Mouse (Mus musculus): ENCODE results near the gene Ssxb10. TPM values are rescaled to one million over a fixed set of nuclear protein-coding genes. Genes with fewer than 3 reads are reported as not detected.
A peak's percentile ranks its signal among the peaks of the same experiment; 100 is the strongest.
"Not testable (repeated sequence)": the region's sequence is repeated elsewhere in the genome, so short reads cannot be mapped to it uniquely, and the experiment has no call there.

The Ssxb10 gene
- polyA plus RNA-seq (2015; fragmentation: Nextera tagmentation; extraction: Ambion mirVana) = not detected in 2 replicates

DNA sequence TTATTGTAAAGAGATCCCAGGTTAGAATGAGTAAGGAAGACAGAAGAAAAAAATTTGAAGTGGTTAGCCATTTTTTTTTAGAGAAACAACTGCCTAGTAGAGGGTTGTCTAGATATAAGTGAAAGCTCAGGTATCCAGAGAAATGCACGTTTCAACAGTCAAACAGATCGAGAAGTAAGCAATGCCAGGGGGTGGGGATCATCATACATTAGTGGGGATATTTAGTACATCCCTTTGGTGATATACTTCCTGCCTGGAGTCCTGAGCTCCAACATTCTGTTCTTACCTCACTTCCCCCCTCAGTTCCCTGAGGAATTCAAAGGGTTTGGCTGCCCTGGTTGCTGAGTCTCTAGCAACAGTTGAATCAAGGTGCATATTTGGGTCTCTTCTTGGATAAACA lies at the start of gene Ssxb10:
Gene Ssxb10, plus strand, starts transcription at position 301 of the 400 bp plus-strand sequence.
- Histone ChIP-seq H3K4me3 (ENCODE audit: low read length) (no peak within 1 kb of the TSS), H3K4me1 (replicated peaks; ENCODE audit: control insufficient read depth, insufficient read depth, low read length) (no peaks in the 10 kb centered on the region), H3K27me3 (ENCODE audit: control insufficient read depth, insufficient read depth, low read depth, low read length) (no peaks in the 10 kb centered on the region), H3K9me3 (ENCODE audit: control insufficient read depth, low read length) (peaks cover 10% of the 10 kb centered on the region), H3K4me2 (ENCODE audit: low read depth, low read length) (no peak within 1 kb of the TSS), H3K27ac (ENCODE audit: low read length) (no peak within 1 kb of the TSS), H3K36me3 (ENCODE audit: control insufficient read depth, insufficient read depth, low read length) (no peaks in the 10 kb centered on the region), H3K9ac (ENCODE audit: low read length) (no peak within 1 kb of the TSS)
- ATAC-seq (ENCODE audit: low read depth) = no peak
- 64% methylated on average over 2 of the region's 2 CpGs for WGBS

GRCm38 (mm10) chrX:8288621-8289020 lies 38.6 kb upstream of the Ssxb10 start:
- Histone ChIP-seq H3K27ac (ENCODE audit: low read length) (no peak overlapping the region), H3K4me2 (ENCODE audit: low read depth, low read length) (no peak overlapping the region), H3K9ac (ENCODE audit: low read length) (no peak overlapping the region), H3K36me3 (ENCODE audit: control insufficient read depth, insufficient read depth, low read length) (no peaks in the 10 kb centered on the region), H3K9me3 (ENCODE audit: control insufficient read depth, low read length) (no peaks in the 10 kb centered on the region), H3K4me3 (ENCODE audit: low read length) (no peak overlapping the region), H3K27me3 (ENCODE audit: control insufficient read depth, insufficient read depth, low read depth, low read length) (no peaks in the 10 kb centered on the region), H3K4me1 (replicated peaks; ENCODE audit: control insufficient read depth, insufficient read depth, low read length) (no peaks in the 10 kb centered on the region)
- no peak for ATAC-seq (ENCODE audit: low read depth)
- 72% methylated on average over 5 of the region's 5 CpGs for WGBS

DNA sequence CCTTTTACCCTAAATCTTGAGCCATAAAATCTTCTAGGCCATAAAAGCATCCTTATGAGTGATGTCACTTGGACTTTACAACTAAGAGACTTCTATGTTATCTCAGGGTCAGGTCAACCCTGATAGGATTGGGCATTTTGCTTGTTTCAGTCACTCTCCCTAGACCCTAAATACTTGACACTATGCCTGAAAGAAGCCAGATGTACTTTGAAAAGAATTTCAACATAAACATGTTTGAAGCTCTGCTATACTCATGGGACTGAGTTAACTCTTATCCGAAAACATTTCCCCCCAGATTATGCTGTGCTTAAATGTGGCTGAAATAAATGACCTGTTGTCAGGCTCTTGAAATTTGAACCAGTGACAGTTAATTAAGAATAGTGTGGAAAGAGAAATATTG lies 17.9 kb upstream of the Ssxb10 start:
- Histone ChIP-seq H3K4me2 (ENCODE audit: low read depth, low read length) (no peak overlapping the region), H3K4me3 (ENCODE audit: low read length) (no peak overlapping the region), H3K9me3 (ENCODE audit: control insufficient read depth, low read length) (no peaks in the 10 kb centered on the region), H3K4me1 (replicated peaks; ENCODE audit: control insufficient read depth, insufficient read depth, low read length) (no peaks in the 10 kb centered on the region), H3K36me3 (ENCODE audit: control insufficient read depth, insufficient read depth, low read length) (no peaks in the 10 kb centered on the region), H3K27ac (ENCODE audit: low read length) (no peak overlapping the region), H3K9ac (ENCODE audit: low read length) (no peak overlapping the region), H3K27me3 (ENCODE audit: control insufficient read depth, insufficient read depth, low read depth, low read length) (no peaks in the 10 kb centered on the region)
- ATAC-seq (ENCODE audit: low read depth) = peak; percentile 95
- WGBS = 50% methylated on average over 1 of the region's 1 CpGs

GRCm38 (mm10) chrX:8314905-8315304 lies 12.3 kb upstream of the Ssxb10 start:
- not testable (repeated sequence) for H3K4me3 ChIP-seq (ENCODE audit: low read length); H3K27ac ChIP-seq (ENCODE audit: low read length); H3K4me2 ChIP-seq (ENCODE audit: low read depth, low read length); H3K4me1 ChIP-seq (replicated peaks; ENCODE audit: control insufficient read depth, insufficient read depth, low read length); H3K9me3 ChIP-seq (ENCODE audit: control insufficient read depth, low read length); H3K27me3 ChIP-seq (ENCODE audit: control insufficient read depth, insufficient read depth, low read depth, low read length); ATAC-seq (ENCODE audit: low read depth); H3K9ac ChIP-seq (ENCODE audit: low read length); H3K36me3 ChIP-seq (ENCODE audit: control insufficient read depth, insufficient read depth, low read length)
- 12% methylated on average over 7 of the region's 7 CpGs for WGBS

DNA sequence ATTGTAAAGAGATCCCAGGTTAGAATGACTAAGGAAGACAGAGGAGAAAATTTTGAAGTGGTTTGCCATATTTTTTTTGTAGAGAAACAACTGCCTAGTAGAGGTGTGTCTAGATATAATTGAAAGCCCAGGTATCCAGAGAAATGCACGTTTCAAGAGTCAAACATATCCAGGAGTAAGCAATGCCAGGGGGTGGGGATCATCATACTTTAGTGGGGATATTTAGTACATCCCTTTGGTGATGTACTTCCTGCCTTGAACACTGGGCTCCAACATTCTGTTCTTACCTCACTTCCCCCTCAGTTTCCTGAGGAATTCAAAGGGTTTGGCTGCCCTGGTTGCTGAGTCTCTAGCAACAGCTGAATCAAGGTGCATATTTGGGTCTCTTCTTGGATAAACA lies 39.5 kb downstream of the Ssxb10 start, which contains the start of gene Ssxb9:
Gene Ssxb9, plus strand, starts transcription at position 301 of the 400 bp plus-strand sequence.
- not testable (repeated sequence) for H3K27ac ChIP-seq (ENCODE audit: low read length); H3K4me2 ChIP-seq (ENCODE audit: low read depth, low read length); ATAC-seq (ENCODE audit: low read depth); H3K9me3 ChIP-seq (ENCODE audit: control insufficient read depth, low read length); H3K4me3 ChIP-seq (ENCODE audit: low read length); H3K36me3 ChIP-seq (ENCODE audit: control insufficient read depth, insufficient read depth, low read length); H3K9ac ChIP-seq (ENCODE audit: low read length); H3K27me3 ChIP-seq (ENCODE audit: control insufficient read depth, insufficient read depth, low read depth, low read length); H3K4me1 ChIP-seq (replicated peaks; ENCODE audit: control insufficient read depth, insufficient read depth, low read length)
- WGBS = 17% methylated on average over 1 of the region's 1 CpGs

Other genes with a start within 250 kb of the Ssxb10 start
- gene Was, start 236.9 kb upstream of the Ssxb10 start, polyA plus RNA-seq (2015; fragmentation: Nextera tagmentation; extraction: Ambion mirVana) = 0.70 and 0.79 TPM in 2 replicates
- 25.4 and 26.0 TPM in 2 replicates for gene Wdr13, start 194.5 kb upstream of the Ssxb10 start, polyA plus RNA-seq (2015; fragmentation: Nextera tagmentation; extraction: Ambion mirVana)
- 464 and 486 TPM in 2 replicates for gene Rbm3, start 181.5 kb upstream of the Ssxb10 start, polyA plus RNA-seq (2015; fragmentation: Nextera tagmentation; extraction: Ambion mirVana)
- 13.0 and 14.2 TPM in 2 replicates for gene Tbc1d25, start 151.2 kb upstream of the Ssxb10 start, polyA plus RNA-seq (2015; fragmentation: Nextera tagmentation; extraction: Ambion mirVana)
- gene Ebp, start 133.9 kb upstream of the Ssxb10 start, polyA plus RNA-seq (2015; fragmentation: Nextera tagmentation; extraction: Ambion mirVana) = 40.8 and 41.9 TPM in 2 replicates
- gene Porcn, start 120.9 kb upstream of the Ssxb10 start, polyA plus RNA-seq (2015; fragmentation: Nextera tagmentation; extraction: Ambion mirVana) = 12.9 and 14.4 TPM in 2 replicates
- 48.9 and 53.2 TPM in 2 replicates for gene Ftsj1, start 75.0 kb upstream of the Ssxb10 start, polyA plus RNA-seq (2015; fragmentation: Nextera tagmentation; extraction: Ambion mirVana)
- 101 and 104 TPM in 2 replicates for gene Slc38a5, start 56.3 kb upstream of the Ssxb10 start, polyA plus RNA-seq (2015; fragmentation: Nextera tagmentation; extraction: Ambion mirVana)
- gene Ssxb9, start 39.6 kb downstream of the Ssxb10 start, polyA plus RNA-seq (2015; fragmentation: Nextera tagmentation; extraction: Ambion mirVana) = not detected in 2 replicates
- gene Ssxb1, start 85.9 kb downstream of the Ssxb10 start, polyA plus RNA-seq (2015; fragmentation: Nextera tagmentation; extraction: Ambion mirVana) = not detected in 2 replicates
- gene Ssxb2, start 134.3 kb downstream of the Ssxb10 start, polyA plus RNA-seq (2015; fragmentation: Nextera tagmentation; extraction: Ambion mirVana) = not detected in 2 replicates
- gene Gm14459, start 197.5 kb downstream of the Ssxb10 start, polyA plus RNA-seq (2015; fragmentation: Nextera tagmentation; extraction: Ambion mirVana) = not detected in 2 replicates
- gene Ssxb6, start 220.8 kb downstream of the Ssxb10 start, polyA plus RNA-seq (2015; fragmentation: Nextera tagmentation; extraction: Ambion mirVana) = not detected in 2 replicates

Data from lung, embryonic 16.5 days (tissue).